Mouse (Mus musculus) 416B (cell line): ENCODE measurements at regions not wholly inside any gene's neighbourhood (a gene's known extent, or its start where the extent isn't known, plus 50 kb on each side); places are given as distances from the start of the nearest gene placed in this dataset.

ENCODE experiments used
- DNase-seq: peaks from one replicate; pipeline ENCODE4 v3.0.0; 2011; ENCODE audit warnings: low read depth

GRCm38 (mm10) chr1:80131354-80131753, 86.9 kb downstream of the Fam124b start:
- no peak for DNase-seq

- no peak for DNase-seq
Measured at GRCm38 (mm10) chr1:80123966-80124365, 94.3 kb downstream of the Fam124b start.

- DNase-seq, result no peak
Measured at GRCm38 (mm10) chr1:80115913-80116312, 102.4 kb downstream of the Fam124b start.

- peak; percentile 1 for DNase-seq
Measured at GRCm38 (mm10) chr1:80107747-80108476, 110.4 kb downstream of the Fam124b start.

- DNase-seq, result peak; percentile 36
Measured at GRCm38 (mm10) chr1:80106269-80106668, 112.0 kb downstream of the Fam124b start.

GRCm38 (mm10) chr1:80098266-80098665, 120.0 kb downstream of the Fam124b start:
- DNase-seq, result no peak

- no peak for DNase-seq
Measured at GRCm38 (mm10) chr1:80091800-80092199, 126.5 kb downstream of the Fam124b start.

GRCm38 (mm10) chr1:80091350-80091749, 126.9 kb downstream of the Fam124b start:
- DNase-seq, result peak; percentile 74

- no peak for DNase-seq
Measured at GRCm38 (mm10) chr1:80088651-80089050, 129.6 kb downstream of the Fam124b start.

- no peak for DNase-seq
Measured at GRCm38 (mm10) chr1:80076357-80076756, 141.9 kb downstream of the Fam124b start.

GRCm38 (mm10) chr1:80074376-80074775, 143.9 kb downstream of the Fam124b start:
- no peak for DNase-seq

GRCm38 (mm10) chr1:80073950-80074349, 144.3 kb downstream of the Fam124b start:
- DNase-seq, result no peak

- no peak for DNase-seq
Measured at GRCm38 (mm10) chr1:80069141-80069540, 149.1 kb downstream of the Fam124b start.

- DNase-seq, result no peak
Measured at GRCm38 (mm10) chr1:80062121-80062520, 156.2 kb downstream of the Fam124b start.

- DNase-seq, result no peak
Measured at GRCm38 (mm10) chr1:80061632-80062031, 156.6 kb downstream of the Fam124b start.

GRCm38 (mm10) chr1:80045141-80045540, 173.1 kb downstream of the Fam124b start:
- DNase-seq, result no peak

GRCm38 (mm10) chr1:80040409-80040808, 177.9 kb downstream of the Fam124b start:
- no peak for DNase-seq

GRCm38 (mm10) chr1:80039891-80040290, 178.4 kb downstream of the Fam124b start:
- no peak for DNase-seq

- DNase-seq, result no peak
Measured at GRCm38 (mm10) chr1:80039161-80039560, 178.2 kb upstream of the Serpine2 start.

- no peak for DNase-seq
Measured at GRCm38 (mm10) chr1:80038059-80038458, 177.1 kb upstream of the Serpine2 start.

- DNase-seq, result no peak
Measured at GRCm38 (mm10) chr1:80036436-80036835, 175.5 kb upstream of the Serpine2 start.

GRCm38 (mm10) chr1:80033522-80033921, 172.5 kb upstream of the Serpine2 start:
- no peak for DNase-seq

GRCm38 (mm10) chr1:80033121-80033520, 172.1 kb upstream of the Serpine2 start:
- no peak for DNase-seq

- no peak for DNase-seq
Measured at GRCm38 (mm10) chr1:80032464-80032863, 171.5 kb upstream of the Serpine2 start.
